Mouse (Mus musculus) urinary bladder, postnatal 10 days (tissue): Measurements from ENCODE around the gene Pik3ca.

Experiments used
- DNase-seq: peaks from one replicate; pipeline ENCODE4 v3.0.0; 2022; ENCODE audit warnings: low spot score

Gene Pik3ca

DNA sequence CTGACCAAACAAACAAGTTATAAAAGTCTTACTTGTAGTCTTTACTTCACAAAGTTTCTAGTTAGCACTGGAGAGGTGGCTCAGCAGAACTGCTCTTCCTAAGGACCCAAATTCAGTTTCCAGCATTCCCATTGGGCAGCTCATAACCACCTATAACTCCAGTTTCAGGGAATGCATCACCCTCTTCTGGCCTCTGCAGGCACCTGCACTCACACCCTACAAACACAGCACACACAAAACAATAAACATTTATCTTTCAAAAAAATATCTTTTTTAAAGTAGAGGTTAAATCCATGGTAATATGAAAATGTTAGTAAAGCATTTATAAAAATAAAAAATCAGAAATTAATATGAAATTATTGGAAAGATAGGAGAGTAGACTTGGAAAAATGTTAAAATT is 44.2 kb downstream of the Pik3ca start:
- no peak for DNase-seq

DNA sequence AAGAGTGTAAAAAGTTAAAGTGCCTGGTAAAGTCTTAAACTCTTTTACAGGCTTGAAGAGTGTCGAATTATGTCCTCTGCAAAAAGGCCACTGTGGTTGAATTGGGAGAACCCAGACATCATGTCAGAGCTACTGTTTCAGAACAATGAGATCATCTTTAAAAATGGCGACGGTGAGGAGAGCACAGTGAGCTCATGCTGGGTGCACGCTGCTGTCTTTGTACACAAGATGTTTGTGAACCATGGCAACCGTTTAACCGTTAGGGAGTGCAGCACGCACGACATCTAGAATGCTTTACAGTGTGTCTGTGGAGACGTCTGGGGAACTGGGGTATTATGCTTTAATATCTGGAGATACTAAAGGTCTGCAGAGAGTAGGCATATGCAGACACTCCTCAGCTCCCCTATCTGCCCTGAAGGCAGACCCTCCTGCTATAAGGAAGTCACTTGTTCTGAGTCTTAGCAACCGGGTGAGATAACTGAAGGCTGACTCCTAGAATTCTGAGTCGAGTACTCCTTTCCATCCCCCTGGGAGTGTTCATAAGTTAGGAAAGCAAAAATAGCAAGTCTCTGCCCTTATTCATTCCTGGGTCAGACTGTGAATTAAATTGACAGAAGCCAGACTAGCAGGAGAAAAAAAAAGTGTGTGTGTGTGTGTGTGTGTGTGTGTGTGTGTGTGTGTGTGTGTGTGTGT is 57.0 kb downstream of the Pik3ca start:
- no peak for DNase-seq

DNA sequence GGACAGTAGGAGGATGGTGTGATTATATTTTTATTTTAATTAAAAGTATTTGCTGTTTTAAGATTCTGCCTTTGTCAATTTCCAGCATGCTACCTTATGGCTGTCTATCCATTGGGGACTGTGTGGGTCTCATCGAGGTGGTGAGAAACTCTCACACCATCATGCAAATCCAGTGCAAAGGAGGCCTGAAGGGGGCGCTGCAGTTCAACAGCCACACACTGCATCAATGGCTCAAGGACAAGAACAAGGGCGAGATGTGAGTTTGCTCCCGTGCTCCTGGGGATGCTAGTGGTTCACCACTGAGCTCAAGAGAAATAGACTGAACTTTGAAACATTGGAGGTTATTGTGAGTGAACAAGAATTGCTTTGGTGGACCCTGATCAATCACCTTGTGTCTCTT is 62.3 kb downstream of the Pik3ca start:
- no peak for DNase-seq

DNA sequence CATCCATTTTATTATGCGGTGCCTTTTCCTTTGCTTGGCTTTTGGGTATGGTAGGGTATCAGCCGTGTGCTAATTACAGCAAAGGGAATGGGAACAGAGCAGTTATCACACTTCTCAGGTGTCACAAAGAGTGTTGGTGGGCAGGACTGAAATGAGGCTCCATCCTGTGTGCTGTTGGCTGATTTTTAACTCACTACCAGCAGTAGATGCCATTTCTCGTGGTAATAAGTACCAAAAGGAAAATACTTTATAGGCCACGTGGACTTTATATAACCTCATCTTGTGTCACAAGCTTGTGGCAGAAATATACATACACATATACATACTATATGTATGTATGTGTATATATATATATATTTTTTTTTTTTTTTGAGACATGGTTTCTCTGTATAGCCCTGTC is 69.8 kb downstream of the Pik3ca start:
- DNase-seq, result no peak

DNA sequence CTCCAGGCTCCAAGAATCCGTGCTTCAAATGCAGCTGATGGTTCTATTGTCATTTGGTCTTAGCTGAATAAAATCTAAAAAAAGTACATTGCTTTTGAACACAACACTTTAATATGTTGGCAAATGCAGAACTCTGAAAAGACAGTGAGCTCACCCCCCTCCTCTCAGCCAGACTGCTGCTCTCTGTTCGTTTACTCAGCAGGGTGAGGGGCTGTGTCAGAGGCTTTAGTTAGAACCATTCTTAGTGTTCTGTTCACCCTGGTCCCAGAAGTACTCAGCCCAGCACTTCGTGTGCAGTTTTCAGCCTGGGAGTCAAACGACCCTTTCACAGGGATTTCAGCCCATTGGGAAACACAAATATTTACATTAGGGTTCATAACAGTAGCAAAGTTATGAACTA is 70.9 kb downstream of the Pik3ca start:
- no peak for DNase-seq

DNA sequence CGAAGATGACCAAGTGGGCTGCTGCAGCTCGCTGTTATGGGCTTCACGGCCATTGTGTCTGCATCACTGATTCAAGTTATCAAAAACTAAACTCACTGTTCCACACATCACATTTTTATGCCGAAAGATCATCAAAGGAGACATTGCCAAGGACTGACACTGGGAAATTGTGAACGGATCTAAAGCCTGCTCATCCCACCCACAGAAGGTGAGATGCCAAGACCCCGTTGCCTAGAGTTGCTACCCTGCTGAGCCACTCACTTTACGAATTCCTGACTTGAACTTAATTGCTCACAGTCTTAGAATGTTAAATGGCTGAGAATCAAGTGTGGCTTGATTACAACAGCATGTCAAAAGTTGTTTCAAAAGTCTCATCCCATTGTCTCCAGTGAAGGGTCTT is 73.0 kb downstream of the Pik3ca start:
- no peak for DNase-seq

DNA sequence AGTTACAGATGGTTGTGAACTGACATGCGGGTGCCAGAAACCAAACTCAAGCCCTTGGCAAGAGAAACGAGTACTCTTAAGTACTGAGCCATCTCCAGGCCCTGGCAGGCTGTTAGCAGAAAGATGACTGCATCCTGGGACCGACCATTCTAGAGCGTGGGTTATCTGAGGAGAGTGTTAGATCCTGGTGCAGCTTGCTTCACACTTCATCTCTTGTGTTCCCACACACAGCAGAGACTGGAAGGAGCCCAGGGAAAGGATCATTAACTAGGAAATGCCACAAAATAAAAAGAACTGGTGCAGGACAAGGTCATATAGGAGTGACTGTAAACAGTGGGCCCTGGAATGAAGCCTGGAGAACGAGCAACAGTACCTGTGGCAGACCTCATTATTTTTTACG is 73.6 kb downstream of the Pik3ca start:
- DNase-seq, result no peak

DNA sequence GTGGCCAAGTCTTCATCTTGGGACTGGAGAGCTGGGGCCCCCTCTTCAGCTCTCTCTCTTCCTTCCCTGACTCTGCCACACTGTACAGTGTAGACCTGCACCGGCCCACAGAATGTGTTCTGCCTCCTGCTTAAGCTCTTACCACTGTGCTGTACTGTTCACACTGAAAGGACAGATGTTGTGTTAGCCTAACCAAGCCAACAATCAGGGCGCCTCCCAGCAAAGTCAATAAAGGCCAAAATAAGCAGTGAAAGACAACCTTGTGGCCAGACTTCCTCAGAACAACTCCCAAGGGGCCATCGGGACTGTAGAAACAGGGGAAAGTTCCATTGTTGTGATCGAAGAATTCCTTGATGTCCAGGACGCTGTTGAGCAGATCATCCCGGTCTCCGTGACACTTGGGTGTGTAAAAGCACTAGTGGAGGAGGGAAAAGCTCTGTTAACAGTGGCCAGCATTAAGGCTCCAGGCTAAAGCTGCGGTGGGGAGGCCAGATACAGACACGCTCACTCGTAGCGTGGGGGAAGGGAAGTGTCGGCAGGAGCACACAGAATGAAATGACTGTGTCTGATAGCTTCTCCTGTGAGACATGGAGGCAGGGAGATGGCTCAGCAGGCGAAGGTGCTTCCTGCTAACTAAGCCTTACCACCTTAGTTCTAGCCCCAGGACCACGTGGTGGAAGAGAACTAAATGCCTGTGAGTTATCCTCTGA is 74.9 kb downstream of the Pik3ca start:
- no peak for DNase-seq

DNA sequence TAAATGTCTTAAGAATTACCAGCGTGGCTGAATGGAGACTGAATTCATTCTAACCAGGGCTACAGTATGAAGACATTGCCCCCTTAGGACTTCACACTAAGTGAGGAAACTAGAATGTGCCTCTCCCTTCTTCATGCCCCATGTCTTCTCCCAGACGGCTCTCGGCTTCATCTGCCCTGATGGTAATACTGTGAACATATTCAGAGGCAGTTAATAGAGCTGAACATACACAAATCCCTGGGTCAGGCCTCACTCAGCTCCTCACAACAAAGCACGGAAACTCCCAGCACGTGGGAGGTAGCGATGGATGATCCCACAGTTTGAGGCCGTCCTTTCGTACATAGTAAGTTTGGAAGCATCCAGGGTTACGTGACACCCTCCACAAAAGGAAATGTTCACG is 75.7 kb downstream of the Pik3ca start:
- DNase-seq, result no peak

DNA sequence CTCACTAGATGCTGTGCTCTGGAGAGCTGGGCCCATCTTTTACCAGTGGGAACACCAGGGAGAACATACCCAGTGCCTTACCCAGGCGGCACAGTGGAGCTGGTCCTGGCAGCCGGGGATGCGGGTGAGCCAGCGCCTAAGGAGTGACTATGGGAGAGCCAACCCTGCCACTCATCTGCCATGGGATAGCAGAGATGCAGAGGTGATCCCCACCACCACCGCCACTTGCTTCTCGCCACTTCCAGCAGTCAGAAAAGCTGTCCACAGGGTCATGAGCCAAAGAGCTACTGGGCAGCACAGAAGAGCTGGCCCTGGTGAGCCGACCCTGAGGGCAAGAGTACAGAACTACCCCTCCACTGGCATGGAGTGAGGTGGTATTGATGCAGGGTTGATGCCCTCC is 82.5 kb downstream of the Pik3ca start:
- no peak for DNase-seq

DNA sequence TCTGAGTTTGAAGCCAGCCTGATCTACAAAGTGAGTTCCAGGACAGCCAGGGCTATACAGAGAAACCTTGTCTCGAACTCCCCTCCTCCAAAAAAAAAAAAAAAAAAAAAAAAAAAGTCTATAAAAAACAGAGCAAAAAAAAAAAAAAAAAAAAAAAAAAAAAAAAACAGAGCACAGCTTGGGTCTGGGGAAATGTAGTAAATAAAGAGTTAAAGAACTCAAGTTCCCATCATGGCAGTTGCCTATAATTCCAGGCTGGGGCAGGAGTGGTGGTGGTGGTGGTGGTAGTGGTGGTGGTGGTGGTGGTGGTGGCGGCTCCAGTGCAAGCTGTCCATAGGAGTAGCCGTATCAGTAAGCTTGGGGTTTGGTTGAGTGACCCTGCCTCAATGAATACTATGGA is 85.6 kb downstream of the Pik3ca start:
- no peak for DNase-seq

DNA sequence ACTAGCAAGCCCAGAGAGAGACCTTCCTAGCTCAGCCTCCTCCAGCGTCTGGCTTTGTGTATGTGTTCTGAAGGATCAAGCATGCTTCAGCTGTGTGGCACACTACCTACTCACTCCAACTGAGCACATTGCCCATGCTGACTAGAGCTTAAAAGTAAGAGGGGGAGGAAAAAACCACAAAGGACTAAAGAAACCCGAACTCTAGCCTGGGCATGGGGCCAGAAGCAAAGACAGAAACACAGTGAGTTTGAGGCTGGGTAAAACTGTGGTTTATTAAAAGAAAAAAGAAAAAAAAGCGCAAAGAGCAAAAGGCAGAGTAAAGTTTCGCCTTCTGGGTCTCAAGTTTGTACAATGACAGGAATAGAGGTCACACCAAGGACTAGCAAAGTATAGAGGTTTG is 89.1 kb downstream of the Pik3ca start:
- DNase-seq, result no peak

DNA sequence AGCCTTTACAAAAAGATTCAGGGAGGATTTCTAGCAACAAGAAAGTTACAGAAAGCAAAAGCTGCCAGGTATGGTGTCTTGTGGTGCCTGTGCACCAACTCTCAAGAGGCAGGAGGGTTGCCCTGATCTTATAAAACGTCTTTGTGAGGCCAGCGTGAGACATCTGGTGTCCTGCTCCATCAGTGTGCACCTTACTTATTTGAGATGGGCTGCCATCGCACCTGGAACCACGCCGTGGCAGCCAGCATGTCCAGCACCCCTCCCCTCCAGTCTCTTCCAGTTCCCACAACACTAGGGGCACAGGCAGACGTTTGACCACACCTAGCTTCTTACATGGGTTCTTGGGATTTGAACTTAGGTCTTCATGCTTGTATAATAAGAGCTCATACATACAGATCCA is 90.7 kb downstream of the Pik3ca start:
- no peak for DNase-seq

DNA sequence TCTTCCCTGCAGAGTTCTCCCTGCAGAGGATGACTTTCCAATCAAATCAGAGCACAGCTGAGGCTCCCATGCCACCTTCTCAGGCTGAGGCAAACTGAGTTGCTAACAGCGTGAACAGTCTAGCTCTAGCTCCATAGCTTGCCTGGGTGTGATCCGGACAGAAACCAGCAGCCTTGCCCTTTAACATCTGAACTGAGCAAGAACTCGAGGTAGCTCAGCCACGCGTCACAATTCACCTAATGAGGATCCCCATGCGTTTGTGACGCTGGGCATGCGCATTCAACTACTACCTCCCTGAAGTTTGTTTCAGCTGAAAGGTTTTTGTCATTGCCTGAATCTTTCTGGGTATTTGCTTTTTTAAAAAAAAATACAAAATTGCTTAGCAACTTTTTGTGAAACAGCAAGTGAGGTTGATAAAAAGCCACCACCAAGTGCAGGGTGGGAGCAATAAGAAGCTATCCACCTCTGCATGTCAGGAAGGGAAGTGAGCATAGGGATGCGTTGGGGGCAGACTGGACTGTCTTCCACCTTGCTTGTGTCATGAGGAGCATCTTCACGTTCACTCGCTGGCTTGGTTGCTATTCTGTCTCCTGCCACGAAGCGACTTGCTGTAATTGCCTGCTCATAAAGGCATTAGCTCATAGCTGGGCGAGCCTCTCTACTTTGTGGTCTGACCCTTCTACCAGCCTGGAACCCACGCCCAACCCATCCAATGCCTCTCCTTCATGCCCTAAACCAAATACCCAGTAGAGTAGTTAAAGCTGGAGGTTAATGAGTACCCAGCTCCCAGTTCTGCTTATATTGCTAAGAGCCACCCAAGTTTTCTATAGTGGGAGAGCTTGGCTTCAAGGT is 92.8 kb downstream of the Pik3ca start:
- DNase-seq, result no peak

DNA sequence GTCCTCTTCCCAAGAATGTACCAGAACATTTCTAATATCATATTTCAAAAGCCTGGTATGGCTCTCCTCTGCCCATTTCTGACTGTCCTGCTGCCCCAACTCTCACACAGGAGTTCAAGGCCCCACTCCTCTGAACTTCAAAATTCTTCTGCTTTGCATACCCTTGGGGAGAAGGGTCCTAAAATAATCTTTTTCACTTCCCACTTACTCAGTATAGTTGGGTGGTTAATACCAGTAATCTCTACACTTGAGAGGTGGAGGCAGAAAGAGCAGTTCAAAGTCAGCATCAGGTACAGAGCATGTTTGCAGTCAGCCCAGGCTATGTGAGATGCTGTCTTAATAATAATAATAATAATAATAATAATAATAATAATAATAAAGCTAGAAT is 93.5 kb downstream of the Pik3ca start:
- no peak for DNase-seq

DNA sequence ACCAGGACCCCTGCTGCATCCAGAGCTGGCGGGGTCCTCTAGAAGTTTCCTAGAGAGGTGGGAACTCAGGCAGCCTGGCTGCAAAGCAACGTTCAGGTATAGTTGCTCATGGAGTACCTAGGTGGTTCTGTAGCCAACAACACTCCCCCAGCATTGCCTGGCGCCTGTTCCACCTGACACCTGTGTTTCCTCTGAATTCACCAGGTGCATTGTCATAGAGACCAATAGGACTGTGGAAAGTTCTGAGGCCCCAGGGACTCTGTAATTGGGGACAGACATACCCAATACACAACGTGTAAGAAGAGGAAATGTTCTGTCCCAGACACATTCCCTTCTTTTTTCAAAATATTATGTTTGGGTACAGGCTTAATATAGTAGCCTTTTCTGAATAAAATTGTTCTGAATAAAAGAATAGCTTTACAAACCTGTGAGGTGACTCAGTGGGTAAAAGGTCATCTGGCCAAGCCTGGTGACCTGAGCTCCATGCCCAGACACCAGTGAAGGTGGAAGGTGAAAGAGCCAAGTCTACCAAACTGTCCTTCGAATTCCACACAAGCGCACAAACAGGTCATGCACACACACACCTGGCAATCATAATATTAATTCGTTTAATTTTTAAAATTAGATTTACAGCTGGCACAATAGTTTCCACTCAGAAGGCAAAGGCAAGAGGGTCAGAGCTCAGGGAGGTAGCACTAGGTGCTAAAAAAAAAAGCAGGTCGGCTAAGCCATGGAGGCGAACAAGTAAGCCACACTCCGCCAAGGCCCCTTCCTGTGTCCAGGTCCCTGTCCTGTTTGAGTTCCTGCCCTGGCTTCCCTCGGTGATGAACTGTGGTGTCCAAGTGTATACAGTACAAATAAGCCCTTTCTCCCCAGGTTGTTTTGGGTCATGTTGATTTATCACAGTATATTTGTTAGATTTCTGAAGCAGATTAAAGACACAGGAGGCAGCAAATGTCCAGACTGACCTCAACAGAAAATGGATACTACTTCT is 94.9 kb downstream of the Pik3ca start, which contains the start of gene Kcnmb3:
Gene Kcnmb3, minus strand, starts transcription at position 135 of the 994 bp plus-strand sequence.
- no peak for DNase-seq

DNA sequence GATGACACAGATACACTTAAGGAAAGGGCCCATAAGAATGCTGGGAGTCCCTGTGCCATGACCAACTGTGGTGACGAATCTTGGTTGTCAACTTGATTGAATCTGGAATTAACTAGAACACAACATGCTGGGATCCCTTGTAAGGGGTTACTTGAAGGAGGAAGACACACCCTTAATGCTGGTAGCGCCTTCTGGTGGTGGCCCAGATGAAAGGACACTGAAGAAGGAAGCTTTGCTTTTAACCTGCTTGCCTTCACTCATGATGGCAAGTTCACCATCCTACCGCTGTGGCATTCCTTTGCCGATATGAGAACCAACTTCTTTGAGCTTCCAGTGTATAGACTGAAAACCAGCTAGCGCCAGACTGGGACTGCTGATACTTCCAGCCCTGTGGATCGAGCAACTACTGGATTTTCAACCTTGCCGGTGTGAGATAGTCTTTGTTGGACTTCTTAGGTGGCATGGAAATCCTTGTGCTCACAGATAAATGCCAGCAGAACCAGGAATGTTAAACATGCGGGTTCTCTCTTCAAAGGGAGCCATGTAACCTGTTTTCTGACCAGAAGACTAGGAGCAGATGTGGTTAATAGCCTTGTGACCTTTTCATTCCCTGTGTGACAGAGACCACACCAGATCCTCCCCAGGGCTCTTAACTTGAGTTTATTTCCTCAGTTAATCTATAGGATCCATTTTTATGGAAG is 97.1 kb downstream of the Pik3ca start:
- no peak for DNase-seq

DNA sequence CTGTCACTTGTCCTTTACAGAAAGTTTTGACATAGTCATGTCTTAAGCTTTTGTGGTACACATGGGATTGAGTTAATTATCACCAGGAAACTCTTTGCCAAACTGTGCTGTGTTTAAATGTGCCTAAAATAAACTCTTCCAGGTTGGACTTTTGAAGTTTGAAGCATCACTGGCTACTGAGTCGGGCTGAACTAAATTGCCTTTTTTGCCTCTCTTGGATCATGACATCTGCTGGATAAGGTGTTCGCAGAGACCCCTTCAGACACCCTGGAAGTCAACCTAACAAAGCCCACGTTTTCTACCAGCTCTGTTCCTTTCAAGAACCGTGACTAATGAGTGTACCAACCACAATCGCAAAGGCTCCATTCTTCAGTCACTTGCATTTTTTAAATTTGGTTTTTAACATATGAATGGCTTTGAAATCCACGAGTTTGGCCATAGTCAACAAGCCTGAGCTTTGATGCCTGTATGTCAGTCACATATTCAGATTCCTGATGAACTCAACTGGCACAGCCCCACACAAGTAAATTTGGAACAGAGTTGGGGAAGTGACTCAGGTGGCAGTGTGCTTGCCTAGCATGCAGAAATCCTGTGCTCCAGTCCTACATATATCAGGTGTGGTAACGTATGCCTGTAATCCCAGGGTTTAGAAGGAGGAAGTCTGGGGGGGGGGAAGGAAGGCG is 97.8 kb downstream of the Pik3ca start:
- no peak for DNase-seq

DNA sequence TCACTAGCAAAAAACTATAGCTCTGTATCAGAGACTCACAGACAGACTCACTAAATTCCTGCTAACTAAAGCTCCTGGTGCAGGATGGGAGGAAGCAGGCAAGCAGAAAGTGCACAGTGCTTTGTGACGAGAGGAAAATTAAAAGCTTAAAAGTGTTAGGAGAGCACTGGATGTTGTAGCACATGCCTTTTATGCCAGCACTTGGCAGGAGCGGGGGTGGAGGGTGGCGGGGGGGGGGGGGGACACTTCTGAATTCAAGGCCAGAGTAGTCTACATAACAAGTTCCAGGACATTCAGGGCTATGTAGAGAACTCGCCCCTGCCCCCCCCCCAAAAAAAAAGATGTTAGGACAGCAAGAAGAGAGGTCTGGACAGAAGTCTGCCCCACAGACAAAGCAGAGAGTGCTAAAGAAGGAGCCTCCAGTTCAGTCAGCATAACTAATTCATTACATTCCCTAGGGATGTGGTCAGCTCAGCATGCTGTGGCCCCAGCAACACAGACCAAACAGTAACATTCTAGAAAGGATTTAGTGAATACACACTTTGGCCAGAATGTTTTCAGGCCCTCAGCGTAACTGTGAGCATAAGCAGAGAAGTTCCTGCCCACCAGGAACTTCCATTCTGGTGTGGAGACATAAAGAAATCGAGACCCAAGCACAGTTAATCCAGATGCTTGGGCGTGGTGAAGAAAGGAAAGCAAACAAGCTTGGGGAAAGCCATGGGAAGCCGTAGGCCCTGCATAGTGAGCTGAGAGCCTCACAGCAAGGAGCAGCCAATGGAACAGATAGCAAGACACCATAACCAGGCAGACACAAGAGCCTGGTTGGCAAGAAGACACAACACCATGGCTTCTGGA is 98.6 kb downstream of the Pik3ca start:
- no peak for DNase-seq

DNA sequence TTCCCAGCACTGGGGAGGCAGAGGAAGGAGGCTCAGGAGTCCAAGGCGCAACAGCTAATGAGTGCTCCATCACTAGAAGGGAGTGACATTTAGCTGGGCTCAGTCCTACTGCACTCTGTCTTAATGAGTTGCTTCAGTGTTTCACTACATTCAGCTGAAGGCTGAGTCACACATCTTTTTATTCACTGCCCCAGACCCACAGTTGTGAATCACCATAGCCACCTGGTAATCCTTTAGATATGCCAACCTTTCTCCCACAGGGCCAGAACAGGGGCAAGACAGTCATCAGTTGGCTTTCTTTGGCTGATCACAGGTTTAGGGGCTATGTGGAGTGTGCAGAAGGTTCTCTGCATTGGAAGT is 99.2 kb downstream of the Pik3ca start:
- DNase-seq, result no peak
